Mouse (Mus musculus): ENCODE data around the gene Mbl1. TPM values are rescaled to one million over a fixed set of nuclear protein-coding genes. Genes with fewer than 3 reads are reported as not detected.

The Mbl1 gene
- total RNA-seq, 4 experiments from 2014 or later, result not detected

GRCm38 (mm10) chr14:41198037-41198730, 46.9 kb downstream of the Mbl1 start:
- no peak for DNase-seq

Other genes with a start within 250 kb of the Mbl1 start
- 10 to 100 TPM; 31.2 to 34.6 (median 33.0) TPM for gene Tspan14, start 184.7 kb upstream of the Mbl1 start, total RNA-seq (2022)
- gene Fam213a, start 137.7 kb upstream of the Mbl1 start, total RNA-seq (2022), result 10 to 100 TPM; 39.2 to 77.5 (median 71.6) TPM
- 1 to 10 TPM in 3 of 4 experiments, under 1 TPM in 1; 0.93 to 2.4 (median 1.6) TPM for gene Dydc2, start 82.2 kb upstream of the Mbl1 start, total RNA-seq (2022)
- gene Dydc1, start 78.5 kb upstream of the Mbl1 start, total RNA-seq (2022), result under 1 TPM in 1 of 4 experiments, not detected in 3; 0.37 TPM
- 1 to 10 TPM in 1 of 4 experiments, under 1 TPM in 1, not detected in 2; 0.70 to 1.0 TPM for gene Mat1a, start 46.4 kb upstream of the Mbl1 start, total RNA-seq (2022)
- gene Sftpa1, start 19.7 kb upstream of the Mbl1 start, total RNA-seq (2022), result 1 to 10 TPM in 1 of 4 experiments, under 1 TPM in 3; 0.18 to 1.0 (median 0.44) TPM
- not detected for gene Sftpd, start 33.7 kb downstream of the Mbl1 start, total RNA-seq (2022)
- not detected for gene Gm2832, start 127.3 kb downstream of the Mbl1 start, total RNA-seq (2022)
- gene Gm5798, start 197.2 kb downstream of the Mbl1 start, total RNA-seq (2022), result not detected
- not detected for gene Gm7945, start 234.9 kb downstream of the Mbl1 start, total RNA-seq (2022)